Mouse (Mus musculus) lung, embryonic 16.5 days (tissue): Measurements from ENCODE around the gene Pkd1. TPM values are rescaled to one million over a fixed set of nuclear protein-coding genes. Genes with fewer than 3 reads are reported as not detected.

Experiments used
- ATAC-seq: fragments of 200-750 bp; cut with Nextera tagmentation; 2 replicates; pipeline ENCODE4 v1.8.0; 2017; ENCODE audit warnings: low read depth, mild to moderate bottlenecking, moderate library complexity
- H3K27ac ChIP-seq: fragments of 300-500 bp; sonication (generic); 2 replicates; pipeline ENCODE4 v1.5.1; 2014; ENCODE audit warnings: mild to moderate bottlenecking, control low read depth, low read length
- H3K27me3 ChIP-seq: fragments of 300-500 bp; sonication (generic); 2 replicates; pipeline ENCODE4 v1.6.1; 2014; ENCODE audit warnings: low read depth, low read length, mixed read lengths; ENCODE audit not compliant: control insufficient read depth, insufficient read depth
- H3K36me3 ChIP-seq: fragments of 300-500 bp; sonication (generic); 2 replicates; pipeline ENCODE4 v1.6.1; 2014; ENCODE audit warnings: low read length; ENCODE audit not compliant: control insufficient read depth, insufficient read depth
- H3K4me1 ChIP-seq: fragments of 300-500 bp; sonication (generic); replicated peaks from 2 replicates; pipeline ENCODE4 v1.6.1; 2014; ENCODE audit warnings: low read length, mixed read lengths; ENCODE audit not compliant: control insufficient read depth, insufficient read depth
- H3K4me2 ChIP-seq: fragments of 300-500 bp; sonication (generic); 2 replicates; pipeline ENCODE4 v1.6.1; 2014; ENCODE audit warnings: low read depth, low read length, control low read depth
- H3K4me3 ChIP-seq: fragments of 300-500 bp; sonication (generic); 2 replicates; pipeline ENCODE4 v1.5.1; 2014; ENCODE audit warnings: mild to moderate bottlenecking, low read length, control low read depth
- H3K9ac ChIP-seq: fragments of 300-500 bp; sonication (generic); 2 replicates; pipeline ENCODE4 v1.6.1; 2014; ENCODE audit warnings: low read length, control low read depth
- H3K9me3 ChIP-seq: fragments of 300-500 bp; sonication (generic); 2 replicates; pipeline ENCODE4 v1.6.1; 2016; ENCODE audit warnings: low read length; ENCODE audit not compliant: control insufficient read depth
- WGBS: fragments of 180-500 bp; shearing (Covaris S2); extraction: QIAGEN DNeasy Blood & Tissue Kit; methylation state at CpG from one replicate; pipeline ENCODE4 v1.1.7; 2014; 5-methylcytosine and 5-hydroxymethylcytosine counted together
- polyA plus RNA-seq: library from polyadenylated mRNA; unstranded; fragments of >200 nt; fragmentation: Nextera tagmentation; extraction: Ambion mirVana; gene quantifications from 2 replicates; pipeline ENCODE4 v1.2.1, GENCODE M21; 2015

Gene Pkd1
- polyA plus RNA-seq, 1 experiment from 2014 or later: 21.6 TPM

- no peaks in the 10 kb centered on the region for H3K9me3 ChIP-seq
- no peaks in the 10 kb centered on the region for H3K27me3 ChIP-seq
- H3K4me1 ChIP-seq: no peaks in the 10 kb centered on the region
- H3K27ac ChIP-seq: peak overlapping the region; percentile 81
- WGBS: 78% methylated on average over 24 of the region's 24 CpGs
- H3K9ac ChIP-seq: peak overlapping the region; percentile 59
- peak overlapping the region; percentile 49 for H3K4me2 ChIP-seq
- peak overlapping the region; percentile 34 for H3K4me3 ChIP-seq
- H3K36me3 ChIP-seq: peaks cover 48% of the 10 kb centered on the region
- peak; percentile 73 for ATAC-seq
These were observed 35.1 kb upstream of the Pkd1 start for GRCm38 (mm10) chr17:24514270-24515257.

DNA sequence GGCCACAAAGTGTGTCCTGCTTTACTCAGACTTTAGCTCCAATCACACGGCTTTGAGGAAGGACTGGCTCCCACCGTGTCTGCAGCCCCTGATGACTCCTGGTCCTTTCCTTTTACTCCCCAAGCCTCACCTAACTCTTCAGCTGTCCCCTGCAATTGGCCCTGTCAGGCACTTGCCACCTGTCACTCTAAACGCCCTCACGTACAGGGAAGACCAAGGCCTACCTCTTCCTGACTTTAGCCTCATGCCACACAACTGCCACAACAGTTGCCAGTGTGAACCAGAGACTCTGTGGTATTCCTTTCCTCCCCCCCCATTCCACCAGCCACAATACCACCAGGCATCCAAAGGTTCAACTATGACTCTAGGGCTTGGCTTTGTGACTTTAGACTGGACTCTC is 29.2 kb upstream of the Pkd1 start:
- ATAC-seq: no peak
- WGBS: 83% methylated on average over 4 of the region's 4 CpGs

GRCm38 (mm10) chr17:24524734-24525133 is 24.9 kb upstream of the Pkd1 start:
- no peak for ATAC-seq
- peak overlapping the region; percentile 27; the same call in 1 of the 2 replicates for H3K9ac ChIP-seq
- H3K4me3 ChIP-seq: no peak overlapping the region
- H3K4me2 ChIP-seq: no peak overlapping the region
- no peaks in the 10 kb centered on the region for H3K9me3 ChIP-seq
- peaks cover 24% of the 10 kb centered on the region for H3K4me1 ChIP-seq
- no peaks in the 10 kb centered on the region for H3K27me3 ChIP-seq
- peaks cover 6% of the 10 kb centered on the region for H3K36me3 ChIP-seq
- 59% methylated on average over 2 of the region's 2 CpGs for WGBS
- no peak overlapping the region for H3K27ac ChIP-seq

More for the DNA sequence above, 29.2 kb upstream of the Pkd1 start:
- peaks cover 26% of the 10 kb centered on the region for H3K36me3 ChIP-seq
- H3K9me3 ChIP-seq: no peaks in the 10 kb centered on the region
- no peak overlapping the region for H3K4me2 ChIP-seq
- peaks cover 5% of the 10 kb centered on the region for H3K4me1 ChIP-seq
- H3K4me3 ChIP-seq: no peak overlapping the region
- H3K9ac ChIP-seq: no peak overlapping the region
- no peak overlapping the region for H3K27ac ChIP-seq
- no peaks in the 10 kb centered on the region for H3K27me3 ChIP-seq

DNA sequence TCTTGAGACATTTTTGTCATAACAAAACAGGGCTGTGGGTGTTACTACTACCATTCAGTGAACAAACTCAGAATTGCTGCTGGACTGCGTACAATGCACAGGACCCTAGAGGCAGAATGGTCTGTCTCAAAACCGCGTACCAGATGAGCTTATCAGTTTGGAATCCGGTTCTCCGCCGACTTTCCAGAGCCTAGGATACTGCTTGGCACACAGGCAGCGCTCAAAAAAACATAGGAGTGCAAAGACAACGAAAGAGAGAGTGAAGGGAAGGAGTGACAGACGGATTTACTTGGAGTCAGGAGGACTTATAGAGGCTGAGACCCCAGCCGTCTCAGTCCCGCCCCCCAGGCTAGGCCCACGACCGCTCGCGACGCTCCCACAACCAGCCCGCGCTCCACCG is 22.3 kb upstream of the Pkd1 start:
- no peak for ATAC-seq
- H3K4me3 ChIP-seq: peak overlapping the region; percentile 65
- H3K27ac ChIP-seq: peak overlapping the region; percentile 68
- peak overlapping the region; percentile 77 for H3K9ac ChIP-seq
- H3K27me3 ChIP-seq: no peaks in the 10 kb centered on the region
- H3K4me1 ChIP-seq: peaks cover 33% of the 10 kb centered on the region
- H3K4me2 ChIP-seq: peak overlapping the region; percentile 62
- peaks cover 10% of the 10 kb centered on the region for H3K36me3 ChIP-seq
- 0% methylated on average over 11 of the region's 19 CpGs for WGBS
- H3K9me3 ChIP-seq: no peaks in the 10 kb centered on the region

DNA sequence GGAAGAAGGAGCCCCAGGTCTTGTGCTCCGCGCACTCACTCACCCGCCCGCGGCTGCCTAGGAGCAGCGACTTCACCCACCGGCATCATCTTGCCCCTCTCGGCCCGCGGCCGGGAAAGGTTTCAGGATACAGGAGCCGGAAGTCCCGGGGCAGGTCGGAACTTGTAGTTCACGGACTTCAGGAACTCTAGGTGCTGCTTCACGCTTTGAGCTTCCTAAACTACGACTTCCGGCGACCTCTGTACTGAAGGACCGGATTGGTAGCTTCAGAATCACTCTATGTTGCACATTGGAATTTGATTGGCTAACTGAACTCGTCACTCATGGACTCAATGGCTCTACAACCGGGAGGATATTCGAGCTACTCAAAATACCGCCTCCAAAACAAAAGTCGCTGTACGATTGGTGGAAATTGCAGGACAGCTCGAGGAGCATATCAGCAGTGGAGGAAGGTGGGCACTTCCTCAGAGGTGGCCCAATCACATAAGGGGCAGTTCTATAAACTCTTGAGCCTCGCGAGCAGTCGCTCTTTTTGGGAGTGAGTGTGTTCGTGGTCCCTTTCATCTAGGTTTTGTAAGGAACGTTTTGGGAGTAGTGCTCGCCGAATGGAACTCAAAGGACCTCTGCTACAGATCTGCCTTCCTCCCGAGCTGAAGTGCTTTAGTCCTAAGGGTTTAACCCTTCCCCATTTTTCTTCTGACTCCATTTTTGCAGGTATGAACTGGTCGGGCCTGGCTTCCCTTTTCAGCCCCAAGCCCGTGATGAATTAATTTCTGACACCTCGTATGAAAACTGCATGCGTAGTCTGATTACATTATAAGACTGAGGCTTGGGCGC is 21.7 kb upstream of the Pkd1 start, which contains the start of gene Traf7:
Gene Traf7 (minus strand): TSS at position 216 of the 837 bp plus-strand sequence.
- H3K27me3 ChIP-seq: no peaks in the 10 kb centered on the region
- peak within 1 kb of the TSS; percentile 79 for H3K4me3 ChIP-seq
- peaks cover 10% of the 10 kb centered on the region for H3K36me3 ChIP-seq
- peak within 1 kb of the TSS; percentile 90 for H3K4me2 ChIP-seq
- WGBS: under 1% methylated on average over 40 of the region's 40 CpGs
- H3K9ac ChIP-seq: peak within 1 kb of the TSS; percentile 85
- H3K27ac ChIP-seq: peak within 1 kb of the TSS; percentile 87
- peaks cover 37% of the 10 kb centered on the region for H3K4me1 ChIP-seq
- H3K9me3 ChIP-seq: no peaks in the 10 kb centered on the region
- peak; percentile 98 for ATAC-seq

- Histone ChIP-seq H3K4me2 (peak overlapping the region; percentile 90), H3K27ac (peak overlapping the region; percentile 87), H3K4me1 (peaks cover 43% of the 10 kb centered on the region), H3K27me3 (no peaks in the 10 kb centered on the region), H3K36me3 (peaks cover 10% of the 10 kb centered on the region), H3K9ac (peak overlapping the region; percentile 85), H3K4me3 (peak overlapping the region; percentile 79), H3K9me3 (no peaks in the 10 kb centered on the region)
- WGBS: under 1% methylated on average over 8 of the region's 8 CpGs
- ATAC-seq: no peak
These were observed 21.1 kb upstream of the Pkd1 start for GRCm38 (mm10) chr17:24528560-24528918.

GRCm38 (mm10) chr17:24529007-24529451 is 20.6 kb upstream of the Pkd1 start:
- H3K4me1 ChIP-seq: peaks cover 43% of the 10 kb centered on the region
- 2% methylated on average over 4 of the region's 4 CpGs for WGBS

GRCm38 (mm10) chr17:24529883-24530282 is 19.8 kb upstream of the Pkd1 start:
- Histone ChIP-seq H3K4me3 (peak overlapping the region; percentile 79), H3K9ac (peak overlapping the region; percentile 85), H3K36me3 (peaks cover 10% of the 10 kb centered on the region), H3K4me1 (peaks cover 43% of the 10 kb centered on the region), H3K4me2 (peak overlapping the region; percentile 90), H3K27me3 (no peaks in the 10 kb centered on the region), H3K27ac (peak overlapping the region; percentile 62), H3K9me3 (no peaks in the 10 kb centered on the region)
- no peak for ATAC-seq
- WGBS: 24% methylated on average over 5 of the region's 5 CpGs

More at GRCm38 (mm10) chr17:24529007-24529451, 20.6 kb upstream of the Pkd1 start:
- Histone ChIP-seq H3K27me3 (no peaks in the 10 kb centered on the region), H3K27ac (peak overlapping the region; percentile 87), H3K4me2 (peak overlapping the region; percentile 90), H3K4me3 (peak overlapping the region; percentile 79), H3K9me3 (no peaks in the 10 kb centered on the region), H3K9ac (peak overlapping the region; percentile 85), H3K36me3 (peaks cover 10% of the 10 kb centered on the region)
- no peak for ATAC-seq
